Mouse (Mus musculus): ENCODE measurements around the gene Prkch.

Prkch gene

DNA sequence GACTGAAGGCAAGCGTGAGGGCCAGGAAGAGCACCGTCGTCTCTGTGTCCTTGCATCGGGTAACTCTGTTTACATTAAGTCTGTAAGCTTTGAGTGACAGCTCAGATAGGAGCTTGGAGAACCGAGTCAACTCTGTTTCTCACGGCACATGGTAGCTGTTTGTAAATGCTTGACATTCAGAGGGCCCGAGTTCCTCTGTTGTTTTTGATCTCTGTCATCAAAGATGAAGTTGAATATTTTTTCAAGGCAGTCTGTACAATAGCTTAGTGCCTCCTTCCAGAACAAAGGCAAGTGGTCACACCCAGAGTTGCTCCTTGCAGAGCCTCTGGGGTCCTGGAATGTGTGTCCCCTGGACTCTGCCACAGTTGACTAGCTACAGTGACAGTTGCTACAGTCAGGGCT lies 94.8 kb downstream of the Prkch start:
- DNase-seq (ENCODE audit: low spot score) = no peak

DNA sequence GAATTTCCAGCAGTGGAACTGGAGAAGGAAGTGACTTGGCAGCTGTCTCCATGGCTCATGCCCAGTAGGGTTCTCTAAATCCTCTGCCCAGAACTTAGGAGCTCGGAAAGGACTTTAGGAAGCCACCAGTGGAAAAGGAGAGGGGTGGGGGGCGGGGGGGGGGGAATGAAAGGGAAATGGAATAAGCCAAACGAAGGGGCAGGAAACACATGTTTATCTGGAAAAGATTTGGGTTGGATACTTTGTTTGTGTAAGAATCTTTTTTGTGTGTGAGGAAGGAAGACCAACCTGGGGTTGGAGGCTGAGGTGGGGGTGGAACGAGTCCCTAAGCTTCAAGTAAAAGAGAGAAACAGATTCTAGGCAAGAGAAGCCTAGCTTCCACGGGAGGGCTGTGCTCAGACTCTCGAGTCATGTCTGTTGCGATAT lies 98.3 kb downstream of the Prkch start:
- DNase-seq (ENCODE audit: low spot score) = no peak

DNA sequence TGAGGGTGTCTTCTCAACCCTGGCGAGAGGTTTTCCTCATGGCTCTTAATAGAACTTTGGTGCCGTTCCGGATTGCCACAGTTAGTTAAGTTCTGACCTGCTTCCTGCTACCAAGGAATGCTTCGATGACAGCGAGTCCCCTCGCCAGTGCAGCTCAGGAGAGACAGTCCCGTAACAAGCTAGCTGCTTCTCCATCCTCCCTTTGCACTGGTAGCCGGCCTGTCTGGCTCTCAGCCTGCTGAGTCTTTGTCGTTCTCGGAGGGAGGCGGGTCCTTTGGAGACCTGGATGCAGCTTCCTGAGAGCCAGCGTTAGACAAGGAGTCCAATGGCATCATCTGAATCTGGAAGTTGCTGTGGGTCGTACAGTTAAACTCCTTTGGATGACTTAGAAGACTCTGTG lies 101.3 kb downstream of the Prkch start:
- DNase-seq (ENCODE audit: low spot score) = no peak

DNA sequence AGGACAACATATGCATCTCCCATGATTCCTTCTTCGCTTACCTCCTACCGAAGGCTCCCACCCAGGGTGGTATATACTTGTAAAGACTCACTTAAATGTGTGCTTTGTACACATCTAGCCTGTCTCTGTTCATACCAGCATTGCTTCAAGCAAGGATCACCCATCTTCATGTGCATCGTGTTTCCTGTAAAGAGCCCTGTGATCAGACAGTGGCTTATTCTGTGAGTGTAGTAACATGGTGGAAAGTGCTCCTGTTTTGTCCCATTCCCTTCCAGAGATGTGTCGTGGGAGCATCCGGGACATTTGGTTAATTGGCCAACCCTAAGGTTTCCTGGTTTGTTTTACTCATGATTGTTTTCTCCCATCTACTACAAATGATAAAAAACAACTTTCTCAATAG lies 101.9 kb downstream of the Prkch start:
- DNase-seq (ENCODE audit: low spot score) = no peak

DNA sequence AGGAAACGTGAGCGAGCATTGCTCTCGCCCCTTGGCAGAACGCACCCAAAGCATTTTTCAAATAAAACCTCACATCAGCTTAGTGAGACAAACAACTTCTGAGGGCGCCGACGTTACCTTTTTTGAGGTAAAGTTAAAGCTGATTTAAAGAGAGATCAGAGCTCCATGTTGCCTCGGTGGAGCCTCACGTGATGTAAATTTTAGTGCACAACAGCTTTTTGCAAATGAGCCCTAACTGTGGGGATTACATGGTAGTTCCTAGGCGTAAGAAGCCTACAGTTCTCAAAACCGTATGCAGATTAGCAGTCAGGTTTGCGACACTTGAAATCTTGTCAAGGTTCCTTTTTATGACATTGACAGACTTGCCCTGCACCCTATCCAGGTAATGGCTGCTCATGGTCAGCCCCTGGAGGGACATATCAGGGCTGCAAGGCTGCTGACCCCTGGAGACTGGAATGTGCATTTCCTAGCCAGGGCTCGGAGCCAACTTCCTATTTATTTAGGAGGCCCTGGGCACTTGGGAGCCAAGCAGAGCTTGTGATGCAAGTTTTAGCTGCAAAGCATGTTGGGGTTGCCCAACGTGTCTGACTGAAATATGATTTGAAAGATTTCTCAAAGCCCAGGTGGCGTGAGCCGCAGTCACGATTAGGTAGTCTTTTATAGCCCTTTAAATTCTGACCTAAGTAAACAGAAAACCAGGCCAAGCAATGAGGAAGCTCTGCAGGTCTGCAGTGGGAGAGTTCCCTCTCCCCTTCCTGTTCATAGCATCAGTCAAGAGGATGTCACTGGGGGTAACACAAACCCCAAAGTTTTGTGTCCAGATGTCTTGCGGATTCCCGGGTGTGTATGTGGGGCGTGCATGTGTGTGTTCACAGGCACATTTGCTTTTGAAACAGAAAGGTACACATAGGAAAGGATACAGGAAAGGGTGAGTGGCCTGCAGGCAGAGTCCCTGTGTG lies 102.8 kb downstream of the Prkch start:
- no peak for DNase-seq (ENCODE audit: low spot score)

GRCm38 (mm10) chr12:73692321-73692720 lies 107.7 kb downstream of the Prkch start:
- DNase-seq (ENCODE audit: low spot score) = no peak

GRCm38 (mm10) chr12:73693347-73693746 lies 108.8 kb downstream of the Prkch start:
- DNase-seq (ENCODE audit: low spot score) = peak; percentile 41

- DNase-seq (ENCODE audit: low spot score) = no peak
These were observed 110.1 kb downstream of the Prkch start for GRCm38 (mm10) chr12:73694690-73695089.

DNA sequence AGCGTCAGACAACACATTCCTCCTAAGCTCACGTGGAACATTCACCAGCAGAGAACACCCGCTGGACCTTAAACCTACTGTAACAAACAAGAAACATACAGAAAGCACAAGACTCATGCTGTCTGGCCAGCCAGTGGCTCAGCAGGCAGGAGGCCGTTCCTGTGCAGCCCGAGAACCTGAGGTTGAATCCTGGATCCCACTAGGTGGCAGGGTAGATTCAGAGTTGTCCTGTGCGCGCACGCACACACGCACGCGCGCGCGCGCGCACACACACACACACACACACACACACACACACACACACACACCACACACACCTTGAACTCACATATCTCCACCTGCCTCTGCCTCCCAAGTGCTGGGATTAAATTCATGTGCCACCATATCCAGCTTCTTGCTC lies 110.5 kb downstream of the Prkch start:
- DNase-seq (ENCODE audit: low spot score) = no peak

GRCm38 (mm10) chr12:73696084-73696483 lies 111.5 kb downstream of the Prkch start:
- DNase-seq (ENCODE audit: low spot score) = no peak

DNA sequence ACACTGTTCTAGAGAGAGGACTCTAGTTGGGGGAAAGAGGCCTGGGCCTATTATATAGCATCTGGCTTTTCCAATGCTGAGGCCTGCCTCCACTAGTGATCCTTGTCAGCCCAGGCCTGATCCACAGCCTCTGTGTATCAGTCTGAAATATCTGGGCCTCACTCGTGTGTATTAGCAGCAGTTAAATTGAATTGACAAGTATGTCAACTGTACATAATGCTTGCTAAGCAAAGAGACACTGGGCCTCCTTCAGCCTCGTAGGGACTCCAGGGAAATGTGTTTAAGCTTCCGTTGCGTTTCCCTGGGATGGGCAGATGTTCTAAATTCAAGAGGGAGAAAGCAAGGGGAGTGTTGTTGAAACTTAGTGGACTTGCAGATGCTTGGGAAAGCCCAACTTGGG lies 112.3 kb downstream of the Prkch start:
- DNase-seq (ENCODE audit: low spot score) = no peak

DNA sequence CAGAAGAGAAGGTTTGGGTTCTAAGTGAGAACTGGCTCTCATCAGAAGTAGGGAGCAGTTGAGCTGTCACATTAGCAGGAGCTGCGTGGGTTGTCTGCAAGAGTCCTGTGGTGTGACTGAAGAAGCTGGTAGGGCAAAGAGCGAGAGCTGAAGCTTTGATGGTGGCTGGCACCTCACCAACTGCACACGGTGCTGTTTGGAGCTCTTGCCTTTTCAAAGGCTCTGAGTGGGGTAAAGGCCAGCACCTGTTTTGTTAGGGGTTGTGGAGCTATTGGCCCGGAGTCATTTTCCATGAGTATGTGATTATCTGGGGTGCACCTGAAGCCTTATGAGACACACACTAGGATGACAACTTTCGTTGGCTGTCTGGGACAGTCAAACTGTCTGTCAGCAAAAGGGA lies 113.8 kb downstream of the Prkch start:
- no peak for DNase-seq (ENCODE audit: low spot score)

DNA sequence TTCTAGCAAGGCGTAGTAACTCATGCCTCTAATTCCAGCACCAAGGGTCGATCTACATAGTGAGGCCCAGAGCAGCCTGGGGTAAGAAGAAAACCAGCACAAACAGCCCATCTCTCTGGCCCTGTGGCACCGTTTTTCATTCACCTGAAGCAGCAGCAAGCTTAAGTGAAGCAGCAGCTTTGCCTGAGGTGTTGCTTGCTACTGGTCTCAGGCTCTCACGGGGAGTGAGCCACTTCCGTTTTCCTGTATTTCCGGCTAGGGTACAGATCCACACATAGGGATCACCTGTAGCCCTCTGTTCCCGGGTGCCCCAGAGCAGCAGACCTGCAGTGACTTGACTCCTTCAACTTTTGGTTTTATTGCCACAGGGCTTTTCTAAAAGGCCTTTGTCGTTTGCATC lies 114.2 kb downstream of the Prkch start:
- no peak for DNase-seq (ENCODE audit: low spot score)

DNA sequence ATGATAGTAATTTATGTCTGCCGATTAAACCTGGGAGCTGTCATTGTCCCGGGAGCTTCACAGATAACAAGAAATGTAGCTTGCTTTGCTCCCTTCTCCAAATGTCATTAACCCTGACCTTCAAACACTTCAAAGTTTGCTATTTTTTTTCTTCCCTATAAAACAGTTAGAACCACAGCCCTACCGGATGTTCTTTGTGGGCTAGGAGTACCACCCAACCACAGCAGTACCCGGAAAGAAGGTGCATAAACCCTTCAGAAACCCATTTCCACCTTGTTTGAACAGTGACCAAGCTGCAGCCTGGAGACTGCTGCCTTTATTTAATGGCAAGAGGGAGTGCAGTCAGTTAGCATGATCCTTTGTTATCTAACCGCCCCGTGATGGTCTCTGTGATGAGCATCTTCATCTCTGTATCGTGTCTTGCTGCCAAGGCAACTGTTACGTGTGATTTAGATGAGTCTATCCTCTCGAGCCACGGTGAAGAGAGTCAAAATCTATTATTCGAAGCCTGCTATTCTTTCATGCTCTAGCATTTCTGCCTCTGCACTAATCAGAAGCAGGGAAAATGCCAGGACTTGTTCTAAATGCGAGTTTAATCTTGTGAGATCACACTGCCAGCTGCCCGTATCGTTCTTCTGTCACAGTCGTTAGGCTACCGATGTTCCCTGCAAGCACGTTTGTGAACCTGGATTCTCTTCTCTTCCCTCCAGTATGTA lies 115.0 kb downstream of the Prkch start:
- no peak for DNase-seq (ENCODE audit: low spot score)

GRCm38 (mm10) chr12:73700544-73701069 lies 116.0 kb downstream of the Prkch start:
- no peak for DNase-seq (ENCODE audit: low spot score)

DNA sequence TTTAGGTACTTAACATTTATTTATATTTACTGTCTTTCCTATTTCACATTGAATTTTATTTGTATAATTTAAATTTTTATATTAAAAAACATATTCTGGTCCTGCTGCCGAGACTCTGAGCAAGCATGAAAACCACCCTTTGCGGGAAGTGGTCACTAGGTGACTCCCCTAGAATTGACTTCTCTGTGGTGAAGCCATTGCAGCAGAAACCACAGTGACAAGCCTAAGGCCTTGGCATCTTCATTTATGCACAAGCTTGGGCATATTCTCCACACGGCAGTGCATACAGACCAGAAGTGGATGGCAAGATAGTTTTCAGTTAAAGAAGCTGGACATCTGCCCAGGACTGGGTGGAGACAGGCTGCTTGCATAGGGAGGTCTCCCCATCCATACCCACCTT lies 117.4 kb downstream of the Prkch start:
- no peak for DNase-seq (ENCODE audit: low spot score)

DNA sequence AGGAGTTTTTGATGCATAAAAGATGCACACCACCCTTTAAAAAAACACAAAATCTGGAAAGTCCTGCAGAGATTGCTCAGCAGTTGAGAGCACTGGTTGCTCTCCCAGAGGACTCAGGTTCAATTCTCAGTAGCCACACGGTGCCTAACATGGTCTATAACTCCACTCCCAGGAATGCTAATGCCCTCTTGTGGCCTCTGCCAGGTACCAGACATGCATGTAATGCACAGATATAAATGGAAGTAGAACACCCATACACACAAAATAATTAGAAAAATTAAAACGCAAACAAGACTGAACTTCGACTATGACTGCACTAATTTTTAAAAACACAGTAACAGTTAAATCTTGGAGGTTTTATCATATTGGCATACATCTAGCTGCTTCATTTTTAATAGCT lies 119.8 kb downstream of the Prkch start:
- no peak for DNase-seq (ENCODE audit: low spot score)

- DNase-seq (ENCODE audit: low spot score) = peak; percentile 3
These were observed 120.6 kb downstream of the Prkch start for GRCm38 (mm10) chr12:73705097-73705690.

GRCm38 (mm10) chr12:73708498-73708897 lies 123.9 kb downstream of the Prkch start:
- no peak for DNase-seq (ENCODE audit: low spot score)

DNA sequence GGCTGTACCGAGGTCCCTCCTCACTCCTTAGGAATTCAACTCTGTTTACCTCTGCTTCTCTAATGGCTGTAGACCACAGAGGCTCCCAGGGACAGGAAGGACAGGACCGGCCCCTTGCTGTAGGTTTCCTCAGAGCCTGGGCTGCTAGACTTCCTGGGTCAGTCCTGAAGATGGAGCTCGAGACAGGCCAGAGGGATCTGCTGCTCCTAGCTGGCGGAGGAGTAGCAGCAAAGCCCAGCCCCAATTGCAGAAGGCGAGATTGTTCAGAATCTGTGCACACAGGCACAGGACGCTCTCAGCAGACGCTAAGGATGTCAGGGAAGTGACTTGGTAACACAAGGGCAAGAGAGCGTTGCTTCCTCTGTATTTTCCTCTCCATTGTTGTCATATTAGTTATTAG lies 124.3 kb downstream of the Prkch start:
- DNase-seq (ENCODE audit: low spot score) = no peak

GRCm38 (mm10) chr12:73710846-73711245 lies 126.2 kb downstream of the Prkch start:
- DNase-seq (ENCODE audit: low spot score) = no peak

DNA sequence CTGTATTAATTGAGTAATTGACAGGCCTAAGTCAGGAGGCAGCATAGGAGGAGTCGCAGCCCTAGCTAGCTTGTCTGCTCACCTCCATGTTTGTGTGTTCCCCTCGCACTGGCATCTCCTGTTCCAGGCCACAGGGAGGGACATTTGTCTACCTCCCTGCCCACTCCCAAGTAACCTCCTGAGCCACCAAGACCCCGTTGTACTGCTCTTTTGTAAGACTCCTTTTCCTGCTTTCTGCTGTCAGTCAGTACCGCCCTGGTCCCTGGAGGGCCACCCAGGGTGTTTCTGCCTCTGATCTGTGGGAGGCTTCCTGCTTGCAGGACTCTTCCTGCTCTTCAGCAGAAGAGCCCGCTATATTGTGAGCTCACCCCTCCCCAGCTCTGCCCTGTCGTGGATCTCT lies 127.5 kb downstream of the Prkch start:
- DNase-seq (ENCODE audit: low spot score) = no peak

- no peak for DNase-seq (ENCODE audit: low spot score)
These were observed 130.0 kb downstream of the Prkch start for GRCm38 (mm10) chr12:73714589-73714988.

Data from c-Kit-positive CD71-positive TER-119-positive erythroid progenitor cells, embryonic 14.5 days (primary cell).